Mouse (Mus musculus) hindbrain, embryonic 11.5 days (tissue): ENCODE measurements at regions not wholly inside any gene's neighbourhood (a gene's known extent, or its start where the extent isn't known, plus 50 kb on each side); places are given as distances from the start of the nearest gene placed in this dataset.
"Not testable (repeated sequence)": the region's sequence is repeated elsewhere in the genome, so short reads cannot be mapped to it uniquely, and the experiment has no call there.

Experiments used
- ATAC-seq: fragments of 200-750 bp; cut with Nextera tagmentation; 2 replicates; pipeline ENCODE4 v1.8.0; 2017; ENCODE audit warnings: mild to moderate bottlenecking, moderate TSS enrichment, moderate library complexity; ENCODE audit not compliant: low FRiP score
- DNase-seq: peaks from one replicate; pipeline ENCODE4 v3.0.0-alpha.2; 2015; ENCODE audit warnings: low spot score
- H3K27ac ChIP-seq: fragments of 300-500 bp; sonication (generic); 2 replicates; pipeline ENCODE4 v1.5.1; 2014; ENCODE audit warnings: mild to moderate bottlenecking, low read depth, low read length
- H3K27me3 ChIP-seq: fragments of 300-500 bp; sonication (generic); 2 replicates; pipeline ENCODE4 v1.6.1; 2014; ENCODE audit warnings: mild to moderate bottlenecking, low read length, moderate library complexity, mixed read lengths; ENCODE audit not compliant: control insufficient read depth, insufficient read depth
- H3K36me3 ChIP-seq: fragments of 300-500 bp; sonication (generic); 2 replicates; pipeline ENCODE4 v1.6.1; 2014; ENCODE audit warnings: mild to moderate bottlenecking, low read length, moderate library complexity, mixed read lengths; ENCODE audit not compliant: control insufficient read depth, insufficient read depth
- H3K4me1 ChIP-seq: fragments of 300-500 bp; sonication (generic); replicated peaks from 2 replicates; pipeline ENCODE4 v1.6.1; 2014; ENCODE audit warnings: low read length, mixed read lengths; ENCODE audit not compliant: control insufficient read depth, insufficient read depth
- H3K4me2 ChIP-seq: fragments of 300-500 bp; sonication (generic); replicated peaks from 2 replicates; pipeline ENCODE4 v1.6.1; 2014; ENCODE audit warnings: mild to moderate bottlenecking, low read depth, low read length
- H3K4me3 ChIP-seq: fragments of 300-500 bp; sonication (generic); 2 replicates; pipeline ENCODE4 v1.5.1; 2014; ENCODE audit warnings: low read depth, low read length
- H3K9ac ChIP-seq: fragments of 300-500 bp; sonication (generic); 2 replicates; pipeline ENCODE4 v1.6.1; 2014; ENCODE audit warnings: low read depth, low read length
- H3K9me3 ChIP-seq: fragments of 300-500 bp; sonication (generic); 2 replicates; pipeline ENCODE4 v1.6.1; 2016; ENCODE audit warnings: low read length; ENCODE audit not compliant: control insufficient read depth
- WGBS: fragments of 180-500 bp; shearing (Covaris S2); extraction: QIAGEN DNeasy Blood & Tissue Kit; methylation state at CpG from one replicate; pipeline ENCODE4 v1.1.7; 2014; 5-methylcytosine and 5-hydroxymethylcytosine counted together

- ATAC-seq (no peak), DNase-seq (no peak)
- Histone ChIP-seq H3K27ac (no peak overlapping the region), H3K27me3 (no peaks in the 10 kb centered on the region), H3K9ac (no peak overlapping the region), H3K9me3 (no peaks in the 10 kb centered on the region), H3K4me3 (no peak overlapping the region), H3K36me3 (no peaks in the 10 kb centered on the region), H3K4me1 (no peaks in the 10 kb centered on the region), H3K4me2 (no peak overlapping the region)
- 94% methylated on average over 6 of the region's 6 CpGs for WGBS
These were observed 137.5 kb upstream of the Ghr start for GRCm38 (mm10) chr15:3720668-3721340.

- WGBS, result 86% methylated on average over 1 of the region's 1 CpGs
- Histone ChIP-seq H3K27me3 (no peaks in the 10 kb centered on the region), H3K27ac (no peak overlapping the region), H3K4me1 (no peaks in the 10 kb centered on the region), H3K9ac (no peak overlapping the region), H3K36me3 (no peaks in the 10 kb centered on the region), H3K4me2 (no peak overlapping the region), H3K9me3 (no peaks in the 10 kb centered on the region), H3K4me3 (no peak overlapping the region)
- no peak for ATAC-seq
- DNase-seq, result no peak
These were observed 128.5 kb upstream of the Ghr start for GRCm38 (mm10) chr15:3711764-3712163.

GRCm38 (mm10) chr15:3707089-3708078, 124.1 kb upstream of the Ghr start:
- 78% methylated on average over 11 of the region's 11 CpGs for WGBS
- ATAC-seq (no peak), DNase-seq (no peak)
- Histone ChIP-seq H3K27me3 (no peaks in the 10 kb centered on the region), H3K36me3 (no peaks in the 10 kb centered on the region), H3K9me3 (no peaks in the 10 kb centered on the region), H3K9ac (no peak overlapping the region), H3K4me1 (no peaks in the 10 kb centered on the region), H3K4me2 (no peak overlapping the region), H3K27ac (no peak overlapping the region), H3K4me3 (no peak overlapping the region)

GRCm38 (mm10) chr15:3699234-3699814, 116.0 kb upstream of the Ghr start:
- WGBS, result 85% methylated on average over 4 of the region's 4 CpGs

DNA sequence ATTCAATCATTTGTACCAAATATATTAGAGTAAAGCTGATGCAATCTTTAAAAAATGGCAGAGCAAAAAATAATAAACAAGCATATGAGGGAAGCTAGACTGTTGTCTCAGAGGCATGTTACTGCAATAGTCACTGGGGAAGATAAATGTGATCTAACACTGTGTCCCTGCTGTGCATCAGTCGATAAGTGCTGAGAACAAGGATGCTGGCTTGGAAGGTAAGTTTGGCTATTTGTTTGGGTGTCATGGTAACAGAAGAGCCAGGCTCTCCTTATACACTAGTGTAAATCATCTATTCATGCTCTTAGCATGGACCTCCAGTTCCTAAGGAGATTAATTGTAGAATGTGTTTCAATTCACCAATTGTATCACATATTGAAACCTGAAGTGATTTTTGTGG, 102.0 kb upstream of the Ghr start:
- Histone ChIP-seq H3K9ac (no peak overlapping the region), H3K36me3 (no peaks in the 10 kb centered on the region), H3K4me2 (no peak overlapping the region), H3K27me3 (no peaks in the 10 kb centered on the region), H3K9me3 (no peaks in the 10 kb centered on the region), H3K4me1 (no peaks in the 10 kb centered on the region), H3K27ac (no peak overlapping the region), H3K4me3 (no peak overlapping the region)
- DNase-seq (no peak), ATAC-seq (no peak)
- WGBS, result 50% methylated on average over 1 of the region's 1 CpGs

More at GRCm38 (mm10) chr15:3699234-3699814, 116.0 kb upstream of the Ghr start:
- Histone ChIP-seq H3K27ac (no peak overlapping the region), H3K4me2 (no peak overlapping the region), H3K36me3 (no peaks in the 10 kb centered on the region), H3K9me3 (no peaks in the 10 kb centered on the region), H3K4me3 (no peak overlapping the region), H3K9ac (no peak overlapping the region), H3K27me3 (no peaks in the 10 kb centered on the region), H3K4me1 (no peaks in the 10 kb centered on the region)
- DNase-seq (no peak), ATAC-seq (no peak)

- DNase-seq, H3K4me3 ChIP-seq: not testable (repeated sequence)
- WGBS, result 23% methylated on average over 4 of the region's 4 CpGs
These were observed 93.7 kb upstream of the Ghr start for GRCm38 (mm10) chr15:3677026-3677425.

DNA sequence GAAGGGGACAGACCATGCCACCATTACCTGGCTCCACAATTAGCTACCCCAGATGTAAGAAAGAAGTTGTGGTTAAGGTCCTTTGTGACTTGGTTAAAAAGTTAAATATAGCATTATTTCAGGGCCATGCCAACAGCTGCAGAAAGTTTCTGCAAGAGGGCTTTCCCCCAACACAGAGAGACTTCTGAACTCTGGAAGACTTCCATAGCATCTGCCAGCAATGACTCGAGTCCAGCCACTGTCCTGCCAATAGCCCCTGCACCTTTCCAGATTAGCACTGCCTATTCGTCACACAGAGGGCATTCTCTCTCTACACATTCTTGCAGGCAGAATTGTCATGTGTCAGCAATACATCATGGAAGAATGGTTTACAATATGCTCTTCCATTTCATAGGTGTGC, 89.3 kb upstream of the Ghr start:
- Histone ChIP-seq H3K4me2 (no peak overlapping the region), H3K27me3 (no peaks in the 10 kb centered on the region), H3K9me3 (no peaks in the 10 kb centered on the region), H3K27ac (no peak overlapping the region), H3K36me3 (no peaks in the 10 kb centered on the region), H3K9ac (no peak overlapping the region), H3K4me3 (no peak overlapping the region), H3K4me1 (no peaks in the 10 kb centered on the region)
- ATAC-seq (no peak), DNase-seq (no peak)
- 93% methylated on average over 2 of the region's 2 CpGs for WGBS

More at GRCm38 (mm10) chr15:3677026-3677425, 93.7 kb upstream of the Ghr start:
- not testable (repeated sequence) for ATAC-seq, H3K4me2 ChIP-seq, H3K9ac ChIP-seq, H3K27ac ChIP-seq, H3K27me3 ChIP-seq, H3K4me1 ChIP-seq, H3K9me3 ChIP-seq, H3K36me3 ChIP-seq

- H3K4me3 ChIP-seq, result no peak overlapping the region
- H3K4me2 ChIP-seq, result no peak overlapping the region
- DNase-seq (no peak), ATAC-seq (no peak)
- no peak overlapping the region for H3K9ac ChIP-seq
- H3K4me1 ChIP-seq, result no peaks in the 10 kb centered on the region
- no peaks in the 10 kb centered on the region for H3K36me3 ChIP-seq
- 89% methylated on average over 3 of the region's 3 CpGs for WGBS
- H3K27me3 ChIP-seq, result no peaks in the 10 kb centered on the region
- no peak overlapping the region for H3K27ac ChIP-seq
- H3K9me3 ChIP-seq, result no peaks in the 10 kb centered on the region
These were observed 87.9 kb upstream of the Ghr start for GRCm38 (mm10) chr15:3671169-3671568.
